Mouse (Mus musculus) WW6 (cell line): ENCODE measurements at regions not wholly inside any gene's neighbourhood (a gene's known extent, or its start where the extent isn't known, plus 50 kb on each side); places are given as distances from the start of the nearest gene placed in this dataset.

Experiments used
- DNase-seq: peaks from one replicate; pipeline ENCODE4 v3.0.0-alpha.2; 2013; ENCODE audit warnings: low read depth, low spot score

DNA sequence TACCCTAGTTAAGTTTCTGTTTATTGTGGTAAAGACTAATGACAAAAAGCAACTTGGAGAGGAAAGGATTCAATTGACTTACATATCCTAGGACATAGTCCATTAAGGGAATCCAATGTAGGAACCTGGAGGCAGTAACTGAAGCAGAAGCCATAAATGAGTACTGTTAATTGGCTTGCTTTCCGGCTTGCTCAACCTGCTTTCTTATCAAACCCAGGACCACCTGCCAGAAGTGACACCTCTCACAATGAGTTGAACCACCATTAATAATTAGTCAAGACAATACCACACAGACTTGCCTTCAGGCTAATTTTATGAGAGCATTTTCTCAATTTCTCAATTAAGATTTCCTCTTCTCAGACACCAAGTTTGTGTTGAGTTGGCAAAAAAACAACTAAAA, 148.8 kb downstream of the Ccser2 start:
- no peak for DNase-seq

DNA sequence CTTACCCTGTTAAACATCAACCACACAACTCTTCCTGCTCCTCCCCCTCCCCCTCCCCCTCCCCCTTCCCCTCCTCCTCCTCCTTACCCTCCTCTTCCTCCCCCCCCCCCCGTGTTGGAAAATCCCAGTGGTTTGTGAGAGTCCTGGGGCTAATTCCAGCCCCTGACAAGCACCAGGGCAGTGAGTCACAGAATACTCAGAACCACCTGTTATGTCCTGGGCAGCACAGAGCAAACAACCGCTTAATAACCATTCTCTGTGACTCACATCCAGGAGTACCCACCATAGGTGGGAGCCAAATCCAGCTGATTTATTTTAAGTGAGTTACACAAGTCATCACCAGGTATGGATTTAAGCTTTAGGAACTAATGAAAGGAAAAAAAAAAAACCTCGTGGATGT, 166.2 kb downstream of the Ccser2 start:
- DNase-seq, result no peak

DNA sequence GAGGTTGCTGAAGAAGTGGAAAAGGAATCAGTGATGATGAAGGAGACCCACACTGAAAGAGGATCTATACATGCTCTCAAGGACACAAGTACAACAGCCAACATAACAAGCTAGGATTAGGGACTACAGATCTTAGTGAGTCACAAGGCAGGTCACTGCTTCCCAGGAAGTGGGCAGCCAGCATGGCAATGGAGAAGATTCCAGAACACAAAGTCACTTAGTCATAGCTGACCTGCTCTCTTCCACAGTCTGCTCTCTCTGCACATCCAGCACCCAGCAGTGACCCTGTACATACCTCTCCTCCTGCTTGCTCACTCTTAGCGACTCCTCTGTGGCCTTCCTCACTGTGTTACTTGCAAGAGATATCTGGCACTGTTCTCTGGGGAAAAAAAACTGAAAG, 168.8 kb downstream of the Ccser2 start:
- no peak for DNase-seq

DNA sequence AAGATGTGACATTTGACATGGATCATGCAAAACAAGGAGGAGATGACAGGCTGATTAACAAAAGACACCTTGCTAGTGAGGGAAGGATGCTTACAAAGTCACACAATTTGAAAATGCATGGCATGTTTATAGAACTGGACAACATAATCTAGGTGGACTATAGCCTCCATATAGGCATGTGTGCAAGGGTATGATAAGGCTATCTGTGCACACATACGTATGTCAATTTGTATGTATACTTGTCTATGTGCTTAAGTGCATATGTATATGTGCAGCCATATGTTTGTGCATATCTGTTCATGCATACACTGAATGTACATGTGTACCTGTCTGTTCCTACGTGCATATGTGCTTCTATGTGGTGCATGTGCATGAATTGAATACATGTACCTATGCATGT, 186.7 kb downstream of the Ccser2 start:
- DNase-seq, result no peak

DNA sequence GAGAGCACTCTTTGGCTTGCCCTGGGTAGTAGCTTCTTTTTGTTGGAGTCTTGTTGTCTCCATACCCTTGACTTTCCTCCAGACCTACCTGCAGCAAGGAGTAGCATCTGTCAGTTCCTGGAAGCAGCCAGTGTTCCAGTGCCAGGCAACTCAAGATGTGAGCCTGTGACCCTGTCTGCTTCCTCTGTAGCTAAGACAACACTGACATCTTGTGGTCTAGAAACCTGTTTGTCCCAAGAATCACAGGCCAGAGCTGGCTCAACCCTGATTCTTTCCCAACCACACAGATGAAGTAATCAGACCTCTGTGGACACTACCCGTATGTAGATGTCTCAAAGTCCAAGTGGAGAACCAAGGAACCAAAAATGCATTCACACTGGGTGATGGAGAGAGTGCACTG, 189.6 kb downstream of the Ccser2 start:
- no peak for DNase-seq

DNA sequence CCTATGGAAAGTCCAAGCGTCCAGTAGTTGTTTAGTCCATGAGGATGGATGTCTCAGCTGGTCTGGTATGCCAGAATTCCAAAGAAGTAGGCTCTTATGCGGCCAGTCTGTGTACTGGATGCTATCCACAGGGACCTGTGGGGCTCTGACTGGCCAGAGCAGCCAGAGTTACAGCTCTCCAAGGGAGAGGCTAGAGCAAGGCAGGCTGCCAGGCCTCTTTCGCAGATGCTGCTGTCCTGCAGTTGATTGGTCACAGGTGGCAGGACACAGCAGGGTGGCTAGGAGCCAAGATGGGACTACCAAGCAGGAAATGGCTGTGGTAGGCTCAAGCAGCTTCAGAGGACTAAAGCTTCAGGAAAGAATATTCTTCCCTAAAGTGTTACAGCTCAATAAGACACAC, 194.2 kb downstream of the Ccser2 start:
- DNase-seq, result no peak

DNA sequence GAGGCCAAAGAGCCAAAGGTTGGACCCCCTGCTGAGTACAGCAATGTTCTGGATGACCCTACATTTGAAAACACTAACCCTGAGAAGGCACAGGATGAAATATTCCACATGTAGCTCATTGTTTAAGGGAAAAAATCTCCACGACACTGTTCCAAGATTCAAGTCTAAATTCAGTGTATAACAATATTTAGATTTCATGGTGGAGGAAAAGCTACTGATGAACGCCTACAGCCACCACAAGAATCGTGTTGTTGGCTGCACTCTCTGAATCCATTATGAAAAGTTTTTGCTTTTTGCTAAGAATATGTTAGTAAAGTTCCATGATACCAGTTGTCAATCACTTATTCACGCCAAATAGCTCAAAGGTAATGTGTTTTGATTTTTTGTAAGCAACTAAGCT, 204.2 kb downstream of the Ccser2 start:
- DNase-seq, result no peak

DNA sequence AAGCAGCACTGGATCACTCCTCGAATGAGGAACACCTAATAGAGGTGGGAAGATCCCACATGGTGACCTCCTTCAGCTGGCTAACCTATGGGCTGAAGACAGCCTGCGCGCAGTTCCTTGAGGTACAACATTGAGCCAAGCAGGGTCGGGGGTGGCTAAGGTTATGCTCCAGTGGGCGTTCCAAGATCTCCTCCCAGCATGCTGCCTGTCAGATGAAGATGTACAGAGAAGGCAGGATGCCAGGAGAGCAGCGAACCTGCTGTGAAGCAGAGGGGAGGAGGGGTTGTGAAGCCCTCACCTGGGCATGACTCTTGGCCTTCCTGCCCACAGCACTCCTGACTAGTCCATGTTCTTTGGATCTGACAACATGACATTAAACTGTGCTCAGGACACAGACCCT, 212.5 kb downstream of the Ccser2 start:
- no peak for DNase-seq

DNA sequence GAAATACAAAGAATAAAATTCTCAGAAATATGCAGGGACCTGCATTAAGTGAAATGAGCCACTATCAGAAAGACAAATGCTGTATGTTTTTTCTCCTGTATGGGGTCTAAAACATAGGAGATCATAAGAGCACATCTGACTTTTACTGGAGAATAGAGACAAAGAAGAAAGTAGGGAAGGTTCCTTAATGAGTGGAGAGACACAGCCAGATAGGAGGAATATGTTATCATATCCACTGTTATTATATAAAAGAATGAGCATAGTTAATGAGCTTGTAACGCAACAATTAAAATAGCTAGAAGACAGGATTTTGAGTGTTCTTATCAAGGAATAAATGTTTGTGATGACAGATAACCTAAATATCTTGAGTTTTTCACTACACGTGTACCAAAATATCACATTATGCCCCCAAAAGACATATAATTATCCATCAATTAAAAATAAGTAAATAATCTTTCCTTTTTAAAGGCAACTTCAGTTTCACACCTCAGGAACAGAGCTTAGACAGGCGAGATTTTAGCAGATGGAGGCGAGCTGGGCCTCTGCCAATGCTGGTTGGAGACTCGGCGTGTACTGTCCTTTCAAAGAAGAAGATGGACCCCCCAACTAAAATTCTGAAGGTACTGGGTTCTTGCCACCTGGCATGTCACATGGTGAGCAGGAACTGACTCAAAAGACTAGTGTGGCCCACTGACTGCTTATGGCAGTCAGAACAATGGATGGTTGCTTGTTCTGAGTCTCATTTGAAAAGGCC, 220.3 kb downstream of the Ccser2 start:
- no peak for DNase-seq

DNA sequence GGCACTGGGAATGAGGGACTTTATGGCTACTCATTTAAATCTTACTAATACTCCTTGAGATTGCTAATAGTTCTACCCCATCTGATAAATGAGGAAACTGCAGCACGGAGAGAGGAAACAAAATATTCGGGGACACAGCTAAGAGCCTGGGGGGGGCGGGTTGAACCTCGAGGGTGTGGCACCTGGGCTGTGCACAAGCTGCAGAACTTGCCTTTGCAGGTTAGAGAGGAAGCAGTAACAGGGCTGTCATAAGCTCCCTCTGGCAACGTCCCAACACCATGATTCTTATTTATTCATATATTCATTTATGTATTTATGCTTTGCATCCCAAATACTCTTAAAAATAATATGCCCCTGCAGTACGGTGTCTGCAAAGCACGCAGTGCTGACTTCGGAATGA, 237.5 kb downstream of the Ccser2 start:
- no peak for DNase-seq

DNA sequence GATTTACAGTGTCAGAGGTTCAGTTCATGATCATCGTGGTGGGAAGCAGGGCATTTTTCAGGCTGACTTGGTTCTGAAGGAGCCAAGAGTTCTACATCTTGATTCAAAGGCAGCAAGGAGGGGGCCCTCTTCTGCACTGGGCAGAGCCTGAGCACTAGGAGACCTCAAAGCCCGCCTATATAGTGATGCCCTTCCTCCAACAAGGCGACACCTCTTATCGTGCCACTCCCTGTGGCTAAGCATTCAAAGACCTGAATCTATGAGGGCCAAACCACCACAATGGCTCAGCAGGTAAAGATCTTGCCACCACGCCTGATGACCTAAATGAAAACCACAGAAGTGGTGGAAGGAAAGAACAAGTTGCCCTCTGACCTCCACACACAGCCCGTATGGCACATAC, 242.5 kb downstream of the Ccser2 start:
- no peak for DNase-seq

DNA sequence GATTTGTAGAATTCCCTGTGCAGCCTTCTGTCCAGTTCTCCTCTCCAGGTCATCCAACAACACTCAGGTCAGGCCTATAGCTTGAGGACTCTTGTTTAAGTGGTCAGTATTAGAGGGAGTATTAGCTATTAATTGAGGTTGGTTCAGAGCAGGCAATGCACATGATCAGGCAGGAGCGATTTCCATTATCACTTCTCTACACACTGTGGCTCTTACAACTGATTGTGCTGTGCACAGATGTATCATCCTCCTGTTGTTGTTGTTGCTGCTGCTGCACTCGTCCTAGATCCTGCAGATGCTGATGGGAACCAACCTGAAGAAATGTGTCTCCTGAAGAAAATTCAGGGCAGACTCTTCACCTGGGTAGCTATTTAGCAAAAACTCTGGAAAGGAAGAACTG, 252.9 kb downstream of the Ccser2 start:
- no peak for DNase-seq

DNA sequence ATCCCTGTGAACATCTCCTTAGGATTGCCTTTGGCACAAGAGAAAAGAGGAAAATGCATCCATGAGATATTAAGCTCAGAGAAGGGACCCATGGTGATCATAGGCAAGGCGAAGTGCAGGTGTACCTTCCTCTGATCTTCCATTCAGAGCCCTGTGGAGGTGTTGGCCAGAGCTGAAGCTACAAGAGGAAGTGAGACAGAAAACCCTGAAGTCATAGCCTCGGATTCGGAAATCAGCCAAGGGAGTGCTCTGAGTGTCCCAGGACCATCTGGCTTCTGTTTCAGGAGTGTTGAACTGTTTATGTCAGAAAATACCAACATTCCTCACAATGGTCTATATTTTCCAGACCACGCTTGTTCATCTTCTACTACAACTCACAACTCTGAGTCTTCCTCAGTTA, 271.6 kb downstream of the Ccser2 start:
- DNase-seq, result no peak

DNA sequence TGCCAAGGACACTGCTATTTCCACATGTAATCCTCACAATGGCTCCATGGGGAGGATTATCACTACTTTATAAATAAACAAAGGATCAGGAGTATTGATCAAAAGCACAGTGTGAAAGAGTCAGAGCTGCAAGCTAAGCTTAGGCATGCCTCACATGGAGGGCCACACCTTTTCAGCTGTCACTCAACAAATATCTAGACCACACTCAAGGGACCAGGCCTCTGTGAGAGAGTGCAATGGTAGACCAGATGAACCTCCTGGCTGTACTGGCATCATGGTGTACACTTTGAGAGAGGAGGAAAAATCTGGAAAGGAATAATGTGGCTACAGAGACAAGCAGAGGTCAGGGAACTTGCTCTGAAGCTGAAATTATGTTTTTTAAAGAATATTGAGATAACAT, 276.6 kb downstream of the Ccser2 start:
- no peak for DNase-seq

DNA sequence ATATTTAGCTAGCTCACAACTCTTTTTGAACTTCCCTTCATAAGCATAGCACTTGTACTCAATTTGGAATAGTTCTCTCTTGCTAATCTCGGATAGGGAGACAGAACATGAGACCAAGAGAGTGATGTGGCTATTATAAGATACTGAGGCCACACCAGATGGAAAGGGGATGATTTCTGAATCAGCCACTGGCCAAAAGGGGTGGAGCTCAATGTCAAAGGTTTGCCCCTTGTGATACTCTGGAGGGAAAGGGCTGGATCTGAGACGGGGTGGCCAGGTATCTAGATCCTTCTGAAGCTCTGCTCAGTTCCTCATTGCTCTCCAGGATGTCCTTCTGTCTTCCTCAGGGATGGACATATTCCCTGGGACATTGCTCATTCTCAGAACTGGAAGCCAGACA, 277.6 kb downstream of the Ccser2 start:
- DNase-seq, result no peak

DNA sequence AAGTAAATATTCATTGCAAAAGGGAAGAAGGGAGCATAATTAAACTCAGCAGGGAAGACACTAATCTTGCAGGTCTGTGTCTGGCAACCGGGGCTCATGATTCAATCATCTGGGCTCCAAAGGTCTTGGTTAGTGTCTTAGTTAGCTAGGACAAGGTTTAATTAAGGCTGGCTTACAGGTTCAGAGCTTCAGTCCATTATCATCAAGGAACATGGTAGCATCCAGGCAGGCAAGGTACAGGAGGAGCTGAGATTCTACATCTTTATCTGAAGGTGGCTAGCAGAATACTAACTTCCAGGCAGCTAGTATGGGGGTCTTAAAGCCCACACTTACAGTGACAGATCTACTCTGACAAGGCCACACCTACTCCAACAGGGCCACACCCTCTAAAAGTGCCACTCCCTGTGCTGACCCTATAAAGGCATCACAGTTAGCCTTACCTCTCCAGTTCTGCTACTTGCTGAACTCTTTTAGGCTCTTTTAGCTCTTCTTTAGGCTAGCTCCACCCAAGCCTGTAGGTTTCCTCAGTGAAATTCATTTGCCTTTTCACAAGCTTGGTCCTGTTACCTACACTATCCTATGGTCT, 309.8 kb downstream of the Ccser2 start:
- no peak for DNase-seq

DNA sequence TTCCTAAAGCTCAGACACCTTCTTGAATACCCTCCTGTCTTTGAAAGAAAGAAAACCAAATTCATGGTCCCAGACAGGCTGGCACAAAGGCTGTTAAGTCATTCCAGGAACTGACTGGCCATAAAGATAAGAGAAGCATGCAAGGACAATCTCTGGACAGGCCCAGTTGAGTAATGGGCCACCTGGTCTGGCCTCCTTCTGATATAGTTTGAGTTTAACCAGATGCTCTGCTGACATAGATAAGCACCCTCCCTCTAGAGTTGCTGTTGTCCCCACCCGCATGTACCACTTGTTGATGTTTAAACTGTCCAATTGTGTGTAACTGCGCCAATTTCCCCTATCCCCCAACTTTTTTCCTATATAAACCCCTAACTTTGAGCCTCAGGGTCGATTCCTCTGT, 310.4 kb downstream of the Ccser2 start:
- DNase-seq, result no peak

DNA sequence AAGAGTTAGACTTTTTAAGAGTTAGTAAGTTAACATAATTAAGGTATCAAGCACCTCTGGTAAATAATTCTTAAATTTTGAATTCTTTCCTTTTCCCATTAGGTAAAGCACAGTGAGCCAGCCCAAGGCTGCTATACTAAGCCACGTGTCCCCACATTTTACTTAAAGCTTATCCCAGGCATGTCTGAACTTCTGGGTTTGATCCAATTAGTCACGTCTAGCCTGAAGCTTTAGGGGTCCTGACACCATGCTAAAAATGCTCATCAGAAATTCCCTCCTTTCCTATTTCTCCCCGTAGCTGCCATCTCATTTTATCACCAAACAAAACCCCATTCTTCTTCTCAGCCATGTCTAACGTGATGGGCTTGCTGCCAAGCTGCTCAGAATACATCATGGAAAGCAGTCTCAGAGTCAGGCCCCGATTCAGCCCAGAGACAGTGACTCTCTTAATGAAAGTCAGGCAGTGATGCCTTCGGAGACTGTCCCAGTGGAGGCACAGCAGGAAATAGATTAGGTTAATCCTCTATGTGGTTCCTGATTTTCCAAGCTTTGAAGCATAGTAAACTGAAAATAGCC, 315.5 kb downstream of the Ccser2 start:
- no peak for DNase-seq

DNA sequence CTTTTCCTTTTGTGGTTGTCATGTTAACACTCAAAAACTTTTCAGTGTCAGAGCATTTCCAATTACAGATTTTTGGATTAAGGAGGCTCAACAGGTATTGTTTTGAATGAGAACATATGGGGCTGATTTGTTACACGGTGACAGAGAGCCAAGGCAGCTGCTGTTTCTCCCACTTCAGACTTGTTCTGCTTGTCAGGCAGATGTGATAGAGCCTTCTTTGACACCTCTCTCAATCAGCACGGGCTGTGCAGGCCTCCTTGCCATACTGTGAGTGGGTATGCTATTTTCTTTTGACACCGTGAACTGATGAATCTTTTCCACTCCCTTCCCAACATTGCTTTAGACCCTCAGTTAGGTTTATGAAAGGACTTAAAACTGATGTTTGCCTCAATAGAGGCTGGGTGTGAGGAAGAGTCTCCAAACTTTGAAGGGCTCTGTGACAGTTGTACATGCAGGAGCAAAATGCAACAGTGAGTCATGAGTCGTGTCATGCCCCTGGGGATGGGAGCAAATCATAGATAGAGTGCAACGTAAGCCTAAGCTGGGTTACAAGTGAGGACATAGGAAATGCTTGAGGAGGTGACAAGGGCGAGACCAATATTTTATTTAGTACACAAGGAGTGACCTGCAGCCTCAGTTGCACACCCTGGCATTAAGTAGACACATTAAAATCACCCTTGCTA, 317.4 kb downstream of the Ccser2 start:
- DNase-seq, result no peak

DNA sequence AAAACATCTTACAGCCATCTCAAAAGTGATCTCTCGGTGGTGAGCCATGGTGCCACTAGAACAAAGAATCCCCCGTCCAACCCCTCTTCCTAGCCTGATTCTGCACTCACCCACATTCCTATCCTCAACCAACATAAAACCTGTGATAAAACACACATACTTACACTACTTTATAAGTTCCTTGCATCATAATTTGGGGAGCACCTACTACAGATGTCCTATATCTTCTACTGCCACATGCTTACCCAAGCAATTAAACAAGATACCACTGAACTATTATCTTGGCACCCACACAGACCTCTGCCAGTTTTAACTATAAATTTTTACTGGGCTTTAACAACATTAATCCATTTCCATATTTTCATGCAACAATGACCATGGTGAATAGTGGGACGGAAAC, 321.9 kb downstream of the Ccser2 start:
- no peak for DNase-seq

DNA sequence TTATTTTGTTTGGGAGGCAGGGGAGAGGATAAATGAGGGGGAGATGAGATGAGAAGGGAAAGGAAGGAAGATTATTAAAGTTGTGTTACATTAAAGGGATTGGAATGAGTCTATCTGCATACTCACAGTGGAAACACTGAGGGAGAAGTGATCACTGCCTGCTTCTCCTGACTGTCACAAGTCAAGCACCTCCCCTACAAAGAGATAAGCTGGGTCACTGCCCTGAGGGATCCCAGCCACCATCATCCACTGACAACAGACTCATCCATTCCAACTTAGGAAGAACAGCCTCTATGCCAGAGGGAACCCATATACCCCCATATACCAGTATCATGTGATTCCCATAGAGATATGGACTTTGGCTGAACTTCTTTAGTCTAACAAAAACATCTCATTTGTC, 322.3 kb downstream of the Ccser2 start:
- no peak for DNase-seq

DNA sequence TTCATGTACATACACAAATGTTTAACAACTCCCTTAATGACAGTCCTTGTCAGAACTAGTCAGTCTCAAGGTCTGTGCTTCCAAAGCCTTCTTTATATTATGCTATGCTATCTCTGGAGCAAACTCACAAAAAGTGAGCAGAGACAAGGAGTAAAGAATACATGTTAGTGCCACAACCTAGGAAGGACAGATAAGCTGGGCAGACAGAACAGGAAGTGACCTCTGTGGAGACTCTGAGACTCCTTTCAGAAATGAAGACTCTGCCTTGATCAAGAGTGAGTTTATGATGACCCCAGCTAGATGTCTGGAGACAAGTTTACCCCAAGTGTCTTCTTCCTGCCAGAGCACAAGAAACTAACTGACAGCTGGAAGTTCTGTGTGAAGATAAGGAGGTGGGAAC, 343.8 kb downstream of the Ccser2 start:
- DNase-seq, result no peak

DNA sequence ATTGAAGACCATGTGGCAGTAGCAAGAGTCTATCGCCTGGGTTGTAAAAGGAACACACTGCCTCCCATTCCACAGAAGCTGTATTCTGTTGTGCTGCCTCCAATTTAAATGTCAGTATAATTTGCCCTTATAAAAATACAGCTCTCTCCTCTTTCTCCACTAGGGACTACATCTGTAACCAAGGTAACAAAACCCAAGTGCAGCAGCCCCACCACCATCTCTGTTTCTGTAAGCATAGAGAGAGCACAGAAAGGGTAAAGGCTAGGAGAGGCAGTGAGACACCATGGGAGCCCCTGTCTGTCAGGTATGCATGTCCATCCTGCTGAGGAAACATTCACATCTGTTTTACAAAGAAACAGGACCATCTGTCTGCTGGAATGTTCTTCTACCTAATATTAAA, 344.4 kb downstream of the Ccser2 start:
- DNase-seq, result no peak
